Mouse (Mus musculus) kidney, postnatal 36 days (tissue): ENCODE measurements around the gene Gm28635.

ENCODE experiments used
- DNase-seq, 2 experiments: peaks; one replicate each; pipeline ENCODE4 v3.0.0; 2021 to 2022; ENCODE audit warnings: mixed read lengths in 2 of 2

Gene Gm28635

DNA sequence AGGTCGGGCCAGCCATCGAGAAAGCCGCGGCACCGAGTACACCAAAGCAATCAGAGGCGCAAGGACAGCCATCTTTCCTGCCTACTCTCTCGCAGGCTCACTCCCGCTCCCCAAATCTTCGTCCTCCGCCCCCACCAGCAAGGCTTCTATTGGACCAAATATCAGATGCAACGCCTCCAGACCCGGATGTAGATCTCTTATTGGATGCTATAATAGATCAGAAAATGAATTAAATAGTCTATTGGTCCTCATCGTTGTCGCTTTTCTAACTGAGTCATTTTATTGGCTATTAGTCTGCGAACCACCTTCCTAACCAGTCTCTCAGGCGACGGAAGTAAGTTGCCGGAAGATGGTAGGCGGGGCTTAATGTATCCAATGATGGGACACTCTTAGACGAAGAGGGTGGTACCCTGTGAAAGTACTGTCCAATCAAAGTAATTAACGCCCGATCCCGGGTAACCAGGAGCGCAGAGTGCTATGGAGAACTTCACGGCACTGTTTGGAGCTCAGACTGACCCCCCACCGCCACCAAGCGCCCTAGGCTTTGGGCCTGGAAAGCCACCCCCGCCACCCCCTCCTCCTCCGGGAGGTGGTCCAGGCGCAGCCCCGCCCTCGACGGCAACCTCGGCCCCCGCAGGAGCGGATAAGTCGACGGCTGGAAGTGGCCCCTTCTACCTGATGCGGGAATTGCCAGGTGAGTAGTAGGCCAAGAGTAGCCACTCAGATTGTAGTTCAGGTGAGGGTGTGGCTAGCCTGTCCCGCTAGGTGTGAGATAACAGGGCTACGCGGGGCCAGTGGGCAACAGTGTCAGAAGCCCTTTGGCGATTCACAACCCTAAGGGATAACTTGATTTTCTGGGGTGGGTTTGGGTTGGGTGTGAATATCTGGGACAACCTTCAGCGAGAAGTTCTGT lies at the start of gene Gm28635, which contains the start of gene Med19:
Gene Gm28635, minus strand, starts transcription at position 74 of the 913 bp plus-strand sequence.
Gene Med19, plus strand, starts transcription at position 435 of the 913 bp plus-strand sequence.
- DNase-seq, result peak; percentile 94 to 99

DNA sequence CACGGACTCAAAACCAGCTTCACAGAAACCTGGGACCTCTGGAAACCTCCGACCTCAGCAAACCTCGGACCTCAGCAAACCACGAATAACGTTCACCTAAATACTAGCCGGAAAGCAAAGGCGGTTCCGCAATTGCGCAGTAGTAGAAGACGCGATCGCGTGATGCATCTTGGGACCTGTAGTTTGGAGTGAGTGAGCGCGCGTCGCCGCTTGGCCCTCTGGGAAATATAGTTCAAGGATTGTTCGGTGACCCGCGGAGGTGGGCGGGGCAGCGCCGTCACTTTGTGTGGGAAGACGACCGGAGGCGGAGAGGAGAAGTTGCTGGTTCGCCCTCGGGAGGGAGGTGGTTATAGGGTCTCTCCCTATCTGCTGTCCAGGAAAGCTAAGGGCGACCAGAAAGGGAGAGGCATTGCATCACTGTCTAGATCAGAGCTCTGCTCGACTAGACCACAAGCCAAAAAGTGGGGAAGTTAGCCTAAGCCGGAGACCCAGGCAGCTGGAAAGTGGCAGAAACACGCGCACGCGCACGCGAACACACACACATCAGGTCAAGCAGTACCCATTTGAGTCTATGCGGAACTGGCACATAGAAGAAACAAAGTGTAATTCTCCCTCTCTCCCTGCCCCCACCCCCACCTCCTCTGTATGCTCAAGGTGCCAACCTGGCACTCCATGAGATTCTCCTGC lies 49.5 kb upstream of the Gm28635 start, which contains the start of gene Clp1:
Gene Clp1, minus strand, starts transcription at position 179 of the 687 bp plus-strand sequence.
- DNase-seq, result peak; percentile 98 to 99

DNA sequence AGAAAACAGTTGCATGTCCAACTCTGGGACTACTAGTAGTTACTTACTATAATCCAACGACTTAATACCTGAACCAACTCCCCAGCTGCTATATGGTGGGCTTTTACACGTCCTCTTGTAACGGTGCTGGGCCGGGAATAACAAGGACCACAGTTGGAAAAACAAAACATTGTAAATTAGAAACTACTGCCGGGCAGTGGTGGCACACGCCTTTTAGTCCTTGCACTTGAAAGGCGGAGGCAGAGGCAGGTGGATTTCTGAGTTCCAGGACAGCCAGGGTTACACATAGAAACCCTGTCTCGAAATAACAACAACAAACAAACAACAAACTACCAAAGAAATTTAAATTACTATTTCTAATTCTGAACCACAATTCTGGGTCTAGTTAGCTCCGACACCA lies 48.9 kb upstream of the Gm28635 start:
- no peak for DNase-seq

- DNase-seq, result no peak
Observed at GRCm38 (mm10) chr2:84725770-84726169, 47.9 kb upstream of the Gm28635 start.

DNA sequence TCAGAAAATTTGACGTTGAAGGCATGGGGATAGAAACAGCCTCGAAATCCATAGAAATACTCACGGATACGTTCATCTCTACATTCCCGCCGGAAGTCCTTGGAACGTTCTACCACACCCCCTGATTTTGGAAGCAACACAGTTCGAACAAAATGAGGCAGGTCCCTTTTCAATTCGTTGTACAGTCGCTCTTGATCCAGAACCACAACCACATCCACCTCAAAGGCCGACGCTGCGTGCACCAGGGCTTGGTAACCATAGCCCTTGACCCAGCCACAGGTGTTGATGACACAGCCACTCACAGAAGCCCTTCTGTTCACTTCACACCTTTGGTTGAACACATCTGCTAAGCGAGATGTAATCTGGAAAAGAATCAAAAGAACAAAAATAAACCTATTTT lies 46.0 kb upstream of the Gm28635 start:
- no peak for DNase-seq

DNA sequence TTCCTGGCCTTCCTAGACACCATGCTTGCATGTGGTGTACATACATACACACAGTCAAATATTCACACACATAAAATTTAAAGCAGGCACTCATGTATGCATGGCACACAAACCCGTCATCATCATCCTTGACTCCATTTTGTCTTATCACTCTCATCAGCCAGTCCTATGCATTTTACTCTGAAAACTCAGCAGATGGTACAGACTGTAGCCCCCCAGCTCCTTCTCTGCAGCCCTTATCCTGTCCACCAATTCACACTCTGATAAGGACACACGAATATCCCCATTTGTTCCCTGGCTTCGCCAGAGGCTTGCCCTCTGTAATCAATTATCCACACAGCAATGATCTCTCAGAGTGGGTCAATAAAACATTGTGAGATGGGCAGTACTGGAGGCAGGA lies 43.3 kb upstream of the Gm28635 start:
- no peak for DNase-seq

DNA sequence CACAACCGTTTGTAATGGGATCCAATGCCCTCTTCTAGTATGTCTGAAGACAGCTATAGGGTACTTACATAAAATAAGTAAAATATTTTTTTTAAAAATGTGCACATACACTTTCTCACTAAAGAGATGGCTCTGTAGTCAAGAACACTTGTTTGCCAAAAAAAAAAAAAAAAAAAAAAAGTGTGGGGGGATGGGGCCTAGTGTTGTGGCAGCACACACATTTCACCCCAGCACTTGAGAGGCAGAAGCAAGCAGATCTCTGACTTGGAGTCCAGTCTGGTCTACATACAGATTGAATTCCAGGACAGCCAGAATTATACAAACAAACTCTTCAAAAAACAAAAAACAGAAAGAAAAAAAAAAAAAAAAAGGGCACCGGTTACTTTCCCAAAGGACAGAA lies 42.9 kb upstream of the Gm28635 start:
- no peak for DNase-seq

DNA sequence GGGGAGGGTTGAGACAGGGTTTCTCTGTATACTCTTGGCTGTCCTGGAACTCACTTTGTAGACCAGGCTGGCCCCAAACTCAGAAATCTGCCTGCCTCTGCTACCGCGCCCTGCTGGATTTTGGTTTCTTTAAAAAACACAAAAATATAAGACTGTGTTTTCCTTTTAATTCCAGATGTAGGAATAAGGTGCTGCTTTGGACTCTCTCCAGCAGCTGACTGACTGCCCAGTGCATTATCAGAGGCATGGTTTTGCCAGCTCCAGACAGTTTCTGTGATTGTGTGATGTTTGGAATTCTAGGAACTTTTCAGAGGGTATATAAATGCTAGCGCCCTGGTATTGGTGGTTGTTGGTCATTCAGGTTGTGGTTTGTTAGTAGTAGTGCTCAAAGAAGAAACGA lies 39.5 kb upstream of the Gm28635 start:
- DNase-seq, result no peak

DNA sequence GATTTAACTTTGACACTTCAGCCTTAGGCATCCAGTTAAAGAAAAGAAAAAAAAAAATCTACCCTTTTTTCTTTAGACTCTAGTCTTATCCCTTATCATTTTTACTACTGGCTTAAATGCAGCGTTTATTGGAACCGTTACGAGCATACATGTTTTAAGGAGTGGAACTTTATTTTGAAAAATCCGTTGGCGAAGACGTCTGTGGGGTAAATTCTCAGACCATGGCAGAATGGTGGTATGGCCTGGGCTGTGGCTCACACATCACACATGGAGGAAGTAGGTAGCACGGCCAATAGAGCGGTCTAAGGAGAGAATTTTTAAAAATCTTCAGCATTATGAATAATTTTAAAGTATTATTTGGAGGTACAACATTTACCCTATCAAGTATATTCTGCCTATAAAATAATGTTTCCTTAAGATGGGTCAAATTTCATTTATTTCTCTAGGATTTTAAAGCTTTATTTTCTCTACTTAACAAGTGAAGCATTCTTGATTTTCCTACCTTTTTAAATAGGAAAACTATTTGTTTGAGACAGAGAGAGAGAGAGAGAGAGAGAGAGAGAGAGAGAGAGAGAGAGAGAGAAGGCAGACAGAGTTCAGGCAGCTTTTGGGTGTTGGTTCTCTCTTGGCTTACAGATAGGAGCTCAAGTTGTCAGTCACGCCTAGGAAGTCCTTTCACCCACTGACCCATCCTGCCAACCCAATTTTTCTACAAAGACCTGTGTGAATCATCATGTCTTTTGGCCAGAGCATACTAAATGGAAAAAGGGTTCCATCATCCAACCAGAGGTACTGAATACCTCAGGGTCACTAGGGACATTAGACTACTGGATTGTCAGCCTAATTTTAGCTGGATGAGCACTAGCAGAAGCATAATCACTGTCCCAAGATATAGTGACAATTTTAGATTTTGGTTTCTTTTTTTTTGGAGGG lies 38.8 kb upstream of the Gm28635 start:
- peak in 1 of 2 experiments; percentile 21 for DNase-seq

GRCm38 (mm10) chr2:84715562-84716361 lies 37.9 kb upstream of the Gm28635 start:
- peak; percentile 83 to 96 for DNase-seq

- peak; percentile 99 for DNase-seq
Observed at GRCm38 (mm10) chr2:84714811-84715561, 37.1 kb upstream of the Gm28635 start, which contains the start of gene Zdhhc5. Gene Zdhhc5, minus strand, starts transcription at chr2:84715180.

DNA sequence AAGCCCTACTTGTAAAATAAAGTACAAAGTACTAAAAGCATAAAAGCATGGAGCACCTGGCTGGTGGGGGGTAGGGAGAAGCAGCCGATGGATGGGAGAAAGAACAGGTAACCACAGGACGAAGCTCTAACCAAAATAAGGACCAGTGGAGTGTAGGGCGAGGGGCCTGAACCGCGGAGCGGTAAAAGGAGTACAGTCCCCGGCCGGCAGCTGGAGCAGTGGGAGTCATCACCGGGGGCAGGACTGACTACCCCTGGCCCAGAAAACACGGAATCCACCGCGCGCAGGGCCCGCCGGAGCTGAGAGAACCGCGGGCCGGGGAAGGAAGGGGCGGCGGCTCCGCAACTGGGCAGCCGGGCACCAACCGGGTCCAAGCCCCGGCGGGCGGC lies 36.6 kb upstream of the Gm28635 start:
- no peak for DNase-seq

GRCm38 (mm10) chr2:84711898-84712297 lies 34.1 kb upstream of the Gm28635 start:
- DNase-seq, result no peak

GRCm38 (mm10) chr2:84707523-84707922 lies 29.7 kb upstream of the Gm28635 start:
- DNase-seq, result no peak

GRCm38 (mm10) chr2:84705295-84705694 lies 27.5 kb upstream of the Gm28635 start:
- DNase-seq, result no peak

DNA sequence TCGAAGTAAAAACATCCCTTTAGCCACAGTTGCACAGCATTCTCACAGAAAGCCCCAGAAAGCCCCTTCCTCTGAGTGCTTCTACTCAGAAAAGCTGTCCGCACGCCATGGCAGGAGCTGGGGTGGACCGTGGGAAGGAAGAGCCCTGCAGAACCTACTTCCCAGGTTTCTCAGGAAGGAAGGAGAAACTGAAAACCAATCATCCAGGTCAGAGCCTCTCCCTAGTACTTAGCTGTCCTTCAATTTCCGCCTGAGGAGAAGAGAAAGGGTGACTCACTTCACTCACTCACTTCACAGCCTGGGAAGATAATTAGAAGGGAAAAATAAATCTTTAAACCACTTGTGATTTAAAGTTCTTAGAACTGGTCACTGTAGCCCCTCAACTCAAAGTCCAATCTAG lies 26.5 kb upstream of the Gm28635 start:
- no peak for DNase-seq

DNA sequence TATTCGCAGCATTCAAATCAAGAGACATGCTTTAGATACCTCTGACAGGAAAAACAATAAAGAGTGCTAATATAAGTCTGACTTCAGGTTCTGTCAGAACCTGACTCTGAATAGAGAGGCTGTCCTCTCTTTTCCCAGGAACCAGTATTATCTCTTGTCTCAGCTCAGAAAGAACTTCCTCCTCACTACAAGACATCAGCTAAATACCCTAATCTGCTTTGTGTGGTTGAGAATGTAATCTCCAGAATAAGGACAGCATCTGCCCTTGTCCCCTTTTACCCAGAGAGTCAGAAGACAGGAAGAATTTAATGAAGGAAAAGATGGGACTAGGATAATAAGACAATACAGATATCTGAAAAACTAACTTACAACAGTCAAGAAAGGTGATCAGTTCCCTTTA lies 25.7 kb upstream of the Gm28635 start:
- DNase-seq, result no peak

DNA sequence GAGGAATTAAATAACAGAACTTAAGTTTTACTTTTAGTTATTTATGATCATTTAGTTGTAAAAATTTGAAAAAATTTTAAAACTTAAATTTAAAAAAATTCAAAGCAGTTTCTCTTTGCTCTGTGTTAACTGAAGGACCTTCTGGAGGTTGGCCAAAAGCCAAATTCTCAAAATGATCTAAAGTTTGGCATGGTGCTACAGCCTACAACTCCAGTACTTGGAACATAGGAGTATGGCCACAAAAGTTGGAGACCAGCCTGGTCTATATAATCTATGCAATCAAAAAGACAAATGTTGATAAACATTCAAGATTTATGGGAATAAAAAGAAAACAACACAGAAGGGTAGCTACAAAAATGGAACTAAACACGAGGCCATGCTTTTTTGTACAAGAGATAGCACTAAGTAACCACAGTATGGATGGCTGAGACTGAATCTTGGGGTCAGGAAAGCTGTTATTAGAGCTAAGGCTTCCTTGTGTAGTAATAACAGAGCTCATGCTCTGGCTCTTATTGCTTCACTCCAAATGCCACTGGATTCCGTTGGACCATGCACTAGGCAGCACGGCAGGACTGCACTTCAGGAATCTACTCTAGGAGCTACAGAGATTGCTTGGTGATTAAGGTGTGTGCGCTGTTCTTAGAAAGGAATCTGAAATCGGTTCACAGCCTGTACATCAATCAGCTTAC lies 17.3 kb upstream of the Gm28635 start:
- DNase-seq, result no peak

DNA sequence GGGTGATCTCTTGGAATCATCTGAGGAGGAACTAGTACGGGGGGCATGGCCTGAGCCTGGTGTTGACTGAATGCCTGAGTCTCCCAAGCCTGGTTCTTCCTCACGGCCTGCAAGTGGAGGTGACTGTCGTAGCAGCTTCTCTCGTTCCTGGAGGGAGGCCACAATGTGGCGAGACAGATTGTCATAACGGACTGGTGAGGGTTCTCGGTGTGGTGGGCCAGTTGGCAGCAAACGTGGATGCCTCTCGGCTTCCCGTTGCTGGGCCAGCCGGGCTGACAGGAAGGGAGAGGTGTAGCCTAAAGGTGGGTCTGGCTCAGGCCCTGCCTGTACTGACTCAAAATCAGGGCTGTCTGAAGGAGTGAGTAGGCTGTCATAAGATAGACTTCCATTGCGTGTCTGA lies 12.2 kb upstream of the Gm28635 start:
- no peak for DNase-seq

DNA sequence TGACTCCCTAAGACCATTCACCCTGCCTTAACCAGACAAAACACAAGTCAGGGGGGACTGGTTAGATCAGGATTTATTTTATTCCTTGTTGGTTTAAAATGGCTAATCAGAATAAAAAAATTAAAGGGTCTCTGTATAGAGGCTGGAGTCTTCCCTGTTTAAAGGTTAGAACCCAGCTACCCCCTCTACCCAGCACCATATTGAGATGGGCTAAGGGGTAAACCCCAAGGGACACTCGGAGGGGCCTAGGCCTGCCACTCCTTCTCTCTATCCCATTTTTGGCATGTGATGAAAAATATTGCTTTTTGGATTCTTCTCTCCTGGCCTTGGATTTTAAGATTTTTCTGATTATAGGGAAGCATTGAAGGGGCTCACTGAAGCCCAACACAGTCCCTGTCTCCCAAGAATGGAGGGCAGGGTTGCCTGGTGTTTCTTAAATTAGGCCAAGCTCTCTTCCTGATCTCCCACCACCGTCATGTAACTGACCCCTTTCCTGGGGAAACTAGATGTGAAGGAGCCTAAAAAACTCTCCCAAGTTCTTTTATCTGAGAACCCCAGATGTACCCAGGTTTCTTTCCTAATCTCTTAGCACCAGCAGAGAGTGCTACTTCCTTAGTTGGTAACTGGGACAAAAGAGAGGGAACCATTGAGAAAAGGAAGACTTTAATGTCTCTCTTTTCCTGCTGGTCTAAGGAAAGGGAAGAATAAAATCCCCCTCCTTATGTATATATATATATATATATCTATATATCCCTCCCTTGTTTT lies 10.4 kb upstream of the Gm28635 start:
- DNase-seq, result no peak
